Mouse (Mus musculus) hindbrain, embryonic 12.5 days (tissue): ENCODE results near the gene Fcrl1. TPM values are rescaled to one million over a fixed set of nuclear protein-coding genes. Genes with fewer than 3 reads are reported as not detected.

Experiments used
- ATAC-seq: fragments of 200-750 bp; cut with Nextera tagmentation; 2 replicates; pipeline ENCODE4 v1.8.0; 2017; ENCODE audit warnings: moderate TSS enrichment; ENCODE audit not compliant: low FRiP score
- H3K27ac ChIP-seq: fragments of 300-500 bp; sonication (generic); 2 replicates; pipeline ENCODE4 v1.5.1; 2016; ENCODE audit warnings: mild to moderate bottlenecking
- H3K27me3 ChIP-seq: fragments of 300-500 bp; sonication (generic); 2 replicates; pipeline ENCODE4 v1.6.1; 2016; ENCODE audit warnings: mild to moderate bottlenecking
- H3K36me3 ChIP-seq: fragments of 300-500 bp; sonication (generic); 2 replicates; pipeline ENCODE4 v1.6.1; 2016; ENCODE audit warnings: mild to moderate bottlenecking
- H3K4me1 ChIP-seq: fragments of 300-500 bp; sonication (generic); 2 replicates; pipeline ENCODE4 v1.6.1; 2016
- H3K4me2 ChIP-seq: fragments of 300-500 bp; sonication (generic); replicated peaks from 2 replicates; pipeline ENCODE4 v1.6.1; 2016; ENCODE audit warnings: mild to moderate bottlenecking
- H3K4me3 ChIP-seq: fragments of 300-500 bp; sonication (generic); 2 replicates; pipeline ENCODE4 v1.5.1; 2016; ENCODE audit warnings: mild to moderate bottlenecking
- H3K9ac ChIP-seq: fragments of 300-500 bp; sonication (generic); 2 replicates; pipeline ENCODE4 v1.6.1; 2016; ENCODE audit warnings: mild to moderate bottlenecking, moderate library complexity
- H3K9me3 ChIP-seq: fragments of 300-500 bp; sonication (generic); replicated peaks from 2 replicates; pipeline ENCODE4 v1.6.1; 2016; ENCODE audit warnings: mild to moderate bottlenecking
- WGBS: fragments of 180-500 bp; shearing (Covaris S2); methylation state at CpG from one replicate; pipeline ENCODE4 v1.1.7; 2016; 5-methylcytosine and 5-hydroxymethylcytosine counted together
- polyA plus RNA-seq: library from polyadenylated mRNA; unstranded; fragments of >200 nt; fragmentation: Nextera tagmentation; extraction: Ambion mirVana; gene quantifications from 2 replicates; pipeline ENCODE4 v1.2.1, GENCODE M21; 2016

The Fcrl1 gene
- polyA plus RNA-seq, 1 experiment from 2014 or later, result 0.15 TPM

- 69% methylated on average over 6 of the region's 7 CpGs for WGBS
- Histone ChIP-seq H3K27me3 (no peaks in the 10 kb centered on the region), H3K4me1 (no peaks in the 10 kb centered on the region), H3K9me3 (no peaks in the 10 kb centered on the region), H3K9ac (no peak overlapping the region), H3K36me3 (no peaks in the 10 kb centered on the region), H3K4me2 (no peak overlapping the region), H3K27ac (no peak overlapping the region), H3K4me3 (no peak overlapping the region)
- no peak for ATAC-seq
These were observed 5.9 kb downstream of the Fcrl1 start for GRCm38 (mm10) chr3:87381806-87382712.

- H3K4me1 ChIP-seq, result no peaks in the 10 kb centered on the region
- no peaks in the 10 kb centered on the region for H3K36me3 ChIP-seq
- H3K9ac ChIP-seq, result no peak overlapping the region
- 92% methylated on average over 3 of the region's 3 CpGs for WGBS
- no peaks in the 10 kb centered on the region for H3K27me3 ChIP-seq
- no peaks in the 10 kb centered on the region for H3K9me3 ChIP-seq
- ATAC-seq, result no peak
- H3K4me3 ChIP-seq, result no peak overlapping the region
- H3K27ac ChIP-seq, result no peak overlapping the region
- H3K4me2 ChIP-seq, result no peak overlapping the region
These were observed 7.1 kb downstream of the Fcrl1 start for GRCm38 (mm10) chr3:87383308-87383707.

DNA sequence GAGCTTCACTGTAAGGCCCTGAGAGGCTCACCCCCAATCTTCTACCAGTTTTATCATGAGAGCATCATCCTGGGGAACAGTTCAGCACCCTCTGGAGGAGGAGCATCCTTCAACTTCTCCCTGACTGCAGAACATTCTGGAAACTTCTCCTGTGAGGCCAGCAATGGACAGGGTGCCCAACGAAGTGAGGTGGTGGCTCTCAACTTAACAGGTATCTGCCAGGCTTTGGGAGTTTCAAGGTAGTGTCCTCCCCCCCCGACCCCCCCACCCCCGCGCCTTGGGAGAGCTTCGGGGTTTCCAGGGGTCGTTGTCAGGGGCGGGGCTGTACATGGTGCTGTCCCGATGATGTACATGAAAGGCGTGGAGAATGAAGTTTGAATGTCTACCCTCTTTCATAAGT lies 8.9 kb downstream of the Fcrl1 start:
- Histone ChIP-seq H3K36me3 (no peaks in the 10 kb centered on the region), H3K27me3 (no peaks in the 10 kb centered on the region), H3K27ac (no peak overlapping the region), H3K4me2 (no peak overlapping the region), H3K9me3 (no peaks in the 10 kb centered on the region), H3K9ac (no peak overlapping the region), H3K4me3 (no peak overlapping the region), H3K4me1 (no peaks in the 10 kb centered on the region)
- no peak for ATAC-seq
- 90% methylated on average over 9 of the region's 9 CpGs for WGBS

DNA sequence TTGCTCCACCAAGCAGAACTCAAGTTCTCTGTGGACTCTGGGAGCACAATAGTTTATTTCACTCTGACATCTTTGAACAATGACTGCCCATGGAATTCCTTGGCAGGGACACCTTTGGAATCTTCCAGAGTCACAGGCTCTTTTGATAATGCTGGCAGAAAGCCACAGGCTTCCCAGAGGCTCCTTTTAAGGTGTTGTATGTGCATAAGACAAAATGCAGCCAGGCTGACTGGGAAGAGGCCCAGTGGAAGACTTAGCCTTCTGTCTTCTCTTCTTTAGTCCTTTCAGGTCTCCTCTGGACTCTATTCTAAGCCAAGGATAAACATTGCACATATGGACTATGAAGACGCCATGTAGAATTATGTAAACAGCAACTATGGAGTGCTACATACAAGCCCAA lies 14.7 kb downstream of the Fcrl1 start:
- H3K4me2 ChIP-seq, result no peak overlapping the region
- no peak overlapping the region for H3K27ac ChIP-seq
- 82% methylated on average over 1 of the region's 1 CpGs for WGBS
- no peaks in the 10 kb centered on the region for H3K9me3 ChIP-seq
- no peak for ATAC-seq
- no peaks in the 10 kb centered on the region for H3K27me3 ChIP-seq
- no peaks in the 10 kb centered on the region for H3K4me1 ChIP-seq
- no peak overlapping the region for H3K9ac ChIP-seq
- H3K36me3 ChIP-seq, result no peaks in the 10 kb centered on the region
- no peak overlapping the region for H3K4me3 ChIP-seq

DNA sequence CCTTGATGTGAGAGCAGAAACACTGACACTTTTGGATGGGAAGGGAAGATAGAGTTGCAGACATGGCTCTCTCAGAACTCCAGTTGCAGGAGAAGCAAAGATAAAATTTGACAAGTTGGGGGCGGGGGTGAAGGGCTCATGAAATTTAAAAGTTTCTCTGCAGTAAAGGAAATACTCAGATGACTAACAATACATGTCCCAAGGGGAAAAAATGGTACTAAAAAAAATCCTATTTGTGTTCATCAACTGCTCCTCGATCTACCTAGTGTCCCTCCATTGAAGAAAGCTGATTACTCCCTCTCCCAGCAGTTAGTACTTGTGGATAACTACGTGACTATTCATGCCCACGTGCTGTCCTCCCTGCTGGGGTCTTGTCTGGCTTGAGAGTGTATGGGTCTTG lies 22.6 kb downstream of the Fcrl1 start:
- H3K27me3 ChIP-seq, result no peaks in the 10 kb centered on the region
- H3K4me3 ChIP-seq, result no peak overlapping the region
- H3K4me2 ChIP-seq, result no peak overlapping the region
- no peaks in the 10 kb centered on the region for H3K9me3 ChIP-seq
- no peaks in the 10 kb centered on the region for H3K36me3 ChIP-seq
- 69% methylated on average over 4 of the region's 4 CpGs for WGBS
- no peak for ATAC-seq
- H3K9ac ChIP-seq, result no peak overlapping the region
- no peaks in the 10 kb centered on the region for H3K4me1 ChIP-seq
- H3K27ac ChIP-seq, result no peak overlapping the region

GRCm38 (mm10) chr3:87399906-87400305 lies 23.7 kb downstream of the Fcrl1 start:
- WGBS, result 84% methylated on average over 4 of the region's 4 CpGs
- Histone ChIP-seq H3K4me2 (no peak overlapping the region), H3K36me3 (no peaks in the 10 kb centered on the region), H3K27ac (no peak overlapping the region), H3K27me3 (no peaks in the 10 kb centered on the region), H3K9me3 (no peaks in the 10 kb centered on the region), H3K9ac (no peak overlapping the region), H3K4me1 (no peaks in the 10 kb centered on the region), H3K4me3 (no peak overlapping the region)
- ATAC-seq, result no peak

- Histone ChIP-seq H3K9me3 (no peaks in the 10 kb centered on the region), H3K27me3 (no peaks in the 10 kb centered on the region), H3K27ac (no peak overlapping the region), H3K9ac (no peak overlapping the region), H3K4me2 (no peak overlapping the region), H3K4me1 (no peaks in the 10 kb centered on the region), H3K36me3 (no peaks in the 10 kb centered on the region), H3K4me3 (no peak overlapping the region)
- no peak for ATAC-seq
- 63% methylated on average over 5 of the region's 5 CpGs for WGBS
These were observed 25.1 kb downstream of the Fcrl1 start for GRCm38 (mm10) chr3:87401321-87401720.

DNA sequence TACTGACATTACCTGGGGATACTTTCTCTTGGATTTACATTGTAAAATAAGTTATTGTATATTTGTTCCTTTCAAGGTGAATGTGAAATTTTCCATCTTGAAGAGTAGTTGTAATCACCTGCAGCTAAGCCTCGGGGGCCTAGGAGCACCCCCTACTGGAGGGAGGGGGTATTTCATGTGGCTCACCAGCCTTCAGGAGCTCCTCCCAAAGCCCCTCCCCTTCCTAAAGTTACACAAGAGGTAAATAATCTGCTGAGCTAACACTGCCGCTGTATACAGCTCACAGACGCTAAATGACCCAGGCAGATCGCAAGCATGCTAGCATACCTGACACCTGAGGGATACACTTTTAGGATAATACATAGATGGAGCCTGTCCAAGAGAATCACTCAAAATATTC lies 32.0 kb downstream of the Fcrl1 start:
- ATAC-seq, result no peak
- Histone ChIP-seq H3K4me3 (no peak overlapping the region), H3K9ac (no peak overlapping the region), H3K36me3 (no peaks in the 10 kb centered on the region), H3K4me1 (0 out of 2 replicates have a peak, but pooled peaks cover 2% of the 10 kb centered on the region), H3K9me3 (no peaks in the 10 kb centered on the region), H3K4me2 (no peak overlapping the region), H3K27me3 (no peaks in the 10 kb centered on the region), H3K27ac (no peak overlapping the region)
- 32% methylated on average over 4 of the region's 4 CpGs for WGBS

DNA sequence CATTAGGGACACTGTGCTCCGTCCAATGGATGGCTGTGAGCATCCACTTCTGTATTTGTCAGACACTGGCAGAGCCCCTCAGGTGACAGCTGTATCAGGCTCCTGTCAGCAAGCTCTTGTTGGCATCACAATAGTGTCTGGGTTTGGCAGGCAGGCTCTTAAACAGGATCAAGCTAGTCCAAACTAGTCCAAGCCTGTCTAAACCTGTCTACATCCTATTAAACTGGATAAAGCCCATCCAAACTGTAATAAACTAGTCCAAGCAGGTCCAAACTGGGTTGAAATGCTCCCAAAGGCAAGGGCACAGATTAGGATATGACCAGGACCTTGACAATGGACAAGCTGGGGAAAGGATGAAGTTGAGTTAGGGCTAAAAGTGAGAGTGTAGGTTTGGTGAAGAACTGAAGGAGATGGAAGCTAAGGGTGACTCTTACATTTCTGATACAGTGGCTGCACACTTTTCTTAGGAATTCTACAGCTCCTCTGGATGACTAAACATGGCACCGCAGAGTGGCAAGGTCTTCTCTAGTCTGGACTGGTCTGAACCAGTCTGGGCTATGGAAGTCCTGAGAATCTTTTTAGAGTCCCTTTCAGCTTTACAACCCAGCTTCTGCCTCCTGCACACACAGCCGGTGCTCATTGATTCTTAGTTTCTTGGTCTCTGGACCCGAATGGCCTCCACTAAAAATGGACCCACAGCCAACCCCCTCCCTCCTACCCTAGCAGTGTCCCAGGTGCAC lies 33.2 kb downstream of the Fcrl1 start:
- Histone ChIP-seq H3K4me3 (no peak overlapping the region), H3K4me2 (no peak overlapping the region), H3K36me3 (no peaks in the 10 kb centered on the region), H3K27me3 (no peaks in the 10 kb centered on the region), H3K9me3 (no peaks in the 10 kb centered on the region), H3K4me1 (0 out of 2 replicates have a peak, but pooled peaks cover 2% of the 10 kb centered on the region), H3K9ac (no peak overlapping the region), H3K27ac (no peak overlapping the region)
- ATAC-seq, result no peak
- 85% methylated on average over 4 of the region's 4 CpGs for WGBS

- H3K27me3 ChIP-seq, result no peaks in the 10 kb centered on the region
- H3K36me3 ChIP-seq, result no peaks in the 10 kb centered on the region
- 83% methylated on average over 6 of the region's 6 CpGs for WGBS
- H3K9me3 ChIP-seq, result no peaks in the 10 kb centered on the region
- H3K4me2 ChIP-seq, result no peak overlapping the region
- no peak for ATAC-seq
- no peak overlapping the region for H3K27ac ChIP-seq
- no peak overlapping the region for H3K9ac ChIP-seq
- no peak overlapping the region for H3K4me3 ChIP-seq
- 0 out of 2 replicates have a peak, but pooled peaks cover 2% of the 10 kb centered on the region for H3K4me1 ChIP-seq
These were observed 34.4 kb downstream of the Fcrl1 start for GRCm38 (mm10) chr3:87410605-87411004.

- Histone ChIP-seq H3K4me1 (0 out of 2 replicates have a peak, but pooled peaks cover 2% of the 10 kb centered on the region), H3K36me3 (no peaks in the 10 kb centered on the region), H3K27ac (no peak overlapping the region), H3K4me3 (no peak overlapping the region), H3K4me2 (no peak overlapping the region; the same call in 1 of the 2 replicates), H3K27me3 (no peaks in the 10 kb centered on the region), H3K9me3 (no peaks in the 10 kb centered on the region), H3K9ac (no peak overlapping the region)
- 11% methylated on average over 12 of the region's 12 CpGs for WGBS
- no peak; the same call in 1 of the 2 replicates for ATAC-seq
These were observed 35.0 kb downstream of the Fcrl1 start for GRCm38 (mm10) chr3:87411150-87411549.

GRCm38 (mm10) chr3:87420645-87421044 lies 44.5 kb downstream of the Fcrl1 start:
- ATAC-seq, result no peak
- 50% methylated on average over 1 of the region's 1 CpGs for WGBS
- Histone ChIP-seq H3K4me1 (no peaks in the 10 kb centered on the region), H3K27me3 (no peaks in the 10 kb centered on the region), H3K9ac (no peak overlapping the region), H3K9me3 (no peaks in the 10 kb centered on the region), H3K4me2 (no peak overlapping the region), H3K36me3 (no peaks in the 10 kb centered on the region), H3K27ac (no peak overlapping the region), H3K4me3 (no peak overlapping the region)
